Mouse (Mus musculus): Measurements from ENCODE around the gene 6430548M08Rik.

The 6430548M08Rik gene

DNA sequence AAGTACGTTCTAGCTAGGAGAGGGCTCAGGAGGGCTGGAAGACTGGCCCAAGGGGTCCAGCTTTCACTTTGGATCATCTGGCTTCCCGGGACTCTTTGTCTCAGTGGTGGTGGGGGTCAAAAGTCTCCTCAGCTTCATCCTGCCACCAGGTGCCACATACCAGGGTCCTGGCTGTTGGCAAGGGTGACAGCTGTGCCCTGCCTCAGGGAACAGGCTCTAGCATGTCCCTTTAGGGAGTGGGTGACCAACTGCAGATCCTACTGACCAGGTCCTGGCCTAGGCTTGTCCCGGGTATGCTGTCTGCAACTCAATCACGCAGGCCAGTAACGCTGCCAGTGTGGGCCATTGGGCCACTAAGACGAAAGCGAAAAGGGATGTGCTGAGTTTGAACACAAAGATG lies 98.6 kb downstream of the 6430548M08Rik start:
- no peaks in the 10 kb centered on the region for H3K9me3 ChIP-seq (ENCODE audit: low read length)
- H3K27me3 ChIP-seq (ENCODE audit: insufficient read depth, low read length) = no peaks in the 10 kb centered on the region
- no peak overlapping the region for H3K4me3 ChIP-seq (replicated peaks; ENCODE audit: low read length)
- no peaks in the 10 kb centered on the region for H3K36me3 ChIP-seq (ENCODE audit: insufficient read depth, low read length)
- TF ChIP-seq NANOG (IDR thresholded peaks at IDR 0.05; ENCODE audit: borderline replicate concordance, low read length) (no peak), CTCF (conservative IDR thresholded peaks at IDR 0.05; ENCODE audit: low read length) (no peak)
- peaks cover 27% of the 10 kb centered on the region for H3K4me1 ChIP-seq (replicated peaks; ENCODE audit: low read depth, low read length)

DNA sequence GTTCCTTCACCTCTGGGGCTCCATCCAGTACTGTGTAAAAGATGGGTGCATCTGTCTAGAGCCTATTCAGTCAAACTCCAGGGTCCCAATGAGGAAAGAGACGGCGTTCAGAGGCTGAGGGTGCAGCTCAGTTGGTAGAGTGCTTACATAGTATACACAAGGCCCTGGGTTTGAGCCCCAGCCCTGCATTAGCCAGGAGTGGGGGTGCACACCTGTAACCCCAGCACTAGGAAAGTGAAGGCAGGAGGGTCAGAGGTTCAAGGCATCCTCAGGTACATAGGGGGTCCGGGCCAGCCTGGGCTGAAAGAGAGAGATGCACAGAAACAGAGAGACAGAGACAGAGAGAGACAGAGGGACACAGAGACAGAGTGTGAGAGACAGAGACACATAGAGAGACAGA lies 99.3 kb downstream of the 6430548M08Rik start:
- Histone ChIP-seq H3K27me3 (ENCODE audit: insufficient read depth, low read length) (no peaks in the 10 kb centered on the region), H3K36me3 (ENCODE audit: insufficient read depth, low read length) (no peaks in the 10 kb centered on the region), H3K9me3 (ENCODE audit: low read length) (no peaks in the 10 kb centered on the region), H3K4me1 (replicated peaks; ENCODE audit: low read depth, low read length) (peaks cover 24% of the 10 kb centered on the region), H3K4me3 (replicated peaks; ENCODE audit: low read length) (no peak overlapping the region)
- no peak for TF ChIP-seq NANOG (IDR thresholded peaks at IDR 0.05; ENCODE audit: borderline replicate concordance, low read length)
- TF ChIP-seq POU5F1 (IDR thresholded peaks at IDR 0.05; ENCODE audit: borderline replicate concordance, low read length) = no peak
- TF ChIP-seq CTCF (conservative IDR thresholded peaks at IDR 0.05; ENCODE audit: low read length) = no peak

- TF ChIP-seq POU5F1 (IDR thresholded peaks at IDR 0.05; ENCODE audit: borderline replicate concordance, low read length) (no peak), NANOG (IDR thresholded peaks at IDR 0.05; ENCODE audit: borderline replicate concordance, low read length) (no peak), CTCF (conservative IDR thresholded peaks at IDR 0.05; ENCODE audit: low read length) (no peak)
- Histone ChIP-seq H3K4me1 (replicated peaks; ENCODE audit: low read depth, low read length) (peaks cover 22% of the 10 kb centered on the region), H3K9me3 (ENCODE audit: low read length) (no peaks in the 10 kb centered on the region), H3K27me3 (ENCODE audit: insufficient read depth, low read length) (no peaks in the 10 kb centered on the region), H3K4me3 (replicated peaks; ENCODE audit: low read length) (no peak overlapping the region), H3K36me3 (ENCODE audit: insufficient read depth, low read length) (no peaks in the 10 kb centered on the region)
Measured at GRCm38 (mm10) chr8:120213939-120214338, 100.0 kb downstream of the 6430548M08Rik start.

Data from E14TG2a.4 (cell line).